Mouse (Mus musculus): ENCODE results near the gene Bmt2.

GRCm38 (mm10) chr6:13592729-13593345 is 84.9 kb downstream of the Bmt2 start:
- no peak for TF ChIP-seq CTCF (IDR thresholded peaks at IDR 0.05; ENCODE audit: borderline replicate concordance, insufficient read depth, low read length)
- TF ChIP-seq POLR2A (IDR thresholded peaks at IDR 0.05; ENCODE audit: low read depth, low read length): no peak
